Mouse (Mus musculus): Measurements from ENCODE around the gene Tldc1. TPM values are rescaled to one million over a fixed set of nuclear protein-coding genes. Genes with fewer than 3 reads are reported as not detected.

The Tldc1 gene
- polyA plus RNA-seq, 1 experiment from 2014 or later: 21.1 TPM

DNA sequence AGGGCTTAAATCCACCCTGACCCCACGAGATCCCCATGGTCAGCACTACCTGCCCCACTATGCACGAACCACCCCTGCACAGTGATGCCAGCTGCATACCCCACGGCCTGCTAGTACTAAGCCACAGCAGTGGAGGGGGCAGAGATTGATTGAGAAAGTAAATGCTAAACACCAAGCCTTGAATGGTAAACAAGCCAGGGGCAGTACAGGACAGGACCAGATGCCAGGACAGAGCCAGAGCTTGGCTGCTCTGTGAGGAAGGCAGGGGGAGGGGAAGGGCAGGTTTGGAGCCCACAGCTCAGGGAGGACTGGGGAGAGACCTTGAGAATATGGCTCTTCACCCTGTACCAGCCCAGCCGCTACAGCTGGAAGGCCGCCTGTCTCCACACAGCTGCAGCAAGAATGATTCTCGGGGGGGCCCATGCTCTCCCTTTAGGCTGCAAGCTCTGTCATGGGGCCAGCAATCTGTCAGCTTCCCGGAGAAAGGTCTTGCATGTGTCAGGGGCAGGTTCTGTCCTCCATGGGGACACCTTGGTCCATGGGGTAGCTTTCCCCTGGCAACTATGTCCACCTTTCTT is 1.5 kb downstream of the Tldc1 start:
- DNase-seq (ENCODE audit: low read depth, low spot score): no peak
- in situ Hi-C loops (cut with MboI; ENCODE audit: low pct_unique_long_range_greater_than_20kb): loop anchor here (5.0 kb wide), 1 partner anchor 89 kb away; no protein-coding TSS in a partner anchor
- H3K27me3 ChIP-seq: no peaks in the 10 kb centered on the region
- POLR2A ChIA-PET: interaction anchor here (3.3 kb wide), 1 partner anchor 90 kb away, joined by 23 read pairs; no protein-coding TSS in a partner anchor
- CTCF ChIA-PET: interaction anchor here (1.6 to 8.6 kb wide), 6 partner anchors 8 to 100 kb away, joined by 6 to 121 read pairs (median 14); partner anchors contain the start of gene Cotl1
- ATAC-seq: no peak
- TF ChIP-seq CTCF (IDR thresholded peaks at IDR 0.05): no peak

DNA sequence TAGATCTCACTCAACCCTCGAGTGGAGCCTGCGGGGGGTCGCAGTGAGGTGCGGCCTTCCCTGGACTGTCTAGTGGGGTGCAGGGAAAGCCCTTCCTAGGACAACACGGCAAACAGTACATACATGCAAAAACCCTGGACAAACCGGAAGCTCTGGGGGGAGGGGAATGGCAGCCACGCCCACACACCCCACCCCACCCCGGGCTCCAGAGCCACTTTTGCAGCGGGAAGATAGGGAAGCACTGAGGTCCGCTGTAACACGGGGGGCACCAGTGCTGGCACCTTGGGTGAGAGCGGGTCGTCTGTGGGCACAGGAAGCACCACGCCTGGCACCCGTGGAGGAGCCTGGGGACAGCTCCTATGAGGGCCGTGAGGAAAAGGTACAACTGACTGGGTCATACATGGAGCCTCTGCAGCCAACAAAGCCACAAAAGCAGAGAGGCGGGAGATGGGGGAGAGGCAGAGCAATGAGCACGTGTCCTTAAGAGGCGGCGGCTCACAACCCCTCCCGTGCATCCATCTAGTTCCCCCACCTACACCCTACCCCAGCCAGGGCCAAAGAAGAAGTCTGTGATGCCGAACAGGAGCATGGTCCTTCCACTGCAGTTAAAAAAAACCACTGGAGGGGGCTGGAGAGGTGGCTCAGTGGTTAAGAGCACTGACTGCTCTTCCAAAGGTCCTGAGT is 12.3 kb downstream of the Tldc1 start:
- ChIA-PET POLR2A (no interaction called here), CTCF (no interaction called here)
- in situ Hi-C loops (cut with MboI; ENCODE audit: low pct_unique_long_range_greater_than_20kb): no loop called here
- no peak for ATAC-seq
- DNase-seq (ENCODE audit: low read depth, low spot score): no peak
- H3K27me3 ChIP-seq: no peaks in the 10 kb centered on the region
- no peak for TF ChIP-seq CTCF (IDR thresholded peaks at IDR 0.05)

DNA sequence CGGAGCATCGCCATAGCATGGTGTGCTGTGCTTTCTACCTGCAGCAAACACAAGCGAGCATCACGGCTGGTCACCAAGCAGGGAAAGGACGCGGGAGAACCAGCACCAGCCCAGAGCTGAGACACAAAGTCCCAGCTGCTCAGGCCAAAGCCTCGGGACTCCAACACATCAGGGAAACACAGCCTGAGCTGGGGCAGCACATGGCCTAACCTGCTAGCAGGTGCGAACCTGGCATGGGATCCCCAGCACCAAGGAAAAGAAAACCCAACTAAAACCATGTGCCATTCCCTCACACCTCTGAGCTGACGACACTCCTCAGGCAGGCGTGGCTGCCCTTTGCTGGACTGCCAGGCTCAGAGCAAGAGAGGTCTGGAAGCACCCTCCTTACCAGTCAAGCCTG is 12.9 kb downstream of the Tldc1 start:
- ATAC-seq (no peak), DNase-seq (ENCODE audit: low read depth, low spot score) (no peak)
- ChIA-PET POLR2A (no interaction called here), CTCF (no interaction called here)
- no peak for TF ChIP-seq CTCF (IDR thresholded peaks at IDR 0.05)
- H3K27me3 ChIP-seq: no peaks in the 10 kb centered on the region
- in situ Hi-C loops (cut with MboI; ENCODE audit: low pct_unique_long_range_greater_than_20kb): no loop called here

DNA sequence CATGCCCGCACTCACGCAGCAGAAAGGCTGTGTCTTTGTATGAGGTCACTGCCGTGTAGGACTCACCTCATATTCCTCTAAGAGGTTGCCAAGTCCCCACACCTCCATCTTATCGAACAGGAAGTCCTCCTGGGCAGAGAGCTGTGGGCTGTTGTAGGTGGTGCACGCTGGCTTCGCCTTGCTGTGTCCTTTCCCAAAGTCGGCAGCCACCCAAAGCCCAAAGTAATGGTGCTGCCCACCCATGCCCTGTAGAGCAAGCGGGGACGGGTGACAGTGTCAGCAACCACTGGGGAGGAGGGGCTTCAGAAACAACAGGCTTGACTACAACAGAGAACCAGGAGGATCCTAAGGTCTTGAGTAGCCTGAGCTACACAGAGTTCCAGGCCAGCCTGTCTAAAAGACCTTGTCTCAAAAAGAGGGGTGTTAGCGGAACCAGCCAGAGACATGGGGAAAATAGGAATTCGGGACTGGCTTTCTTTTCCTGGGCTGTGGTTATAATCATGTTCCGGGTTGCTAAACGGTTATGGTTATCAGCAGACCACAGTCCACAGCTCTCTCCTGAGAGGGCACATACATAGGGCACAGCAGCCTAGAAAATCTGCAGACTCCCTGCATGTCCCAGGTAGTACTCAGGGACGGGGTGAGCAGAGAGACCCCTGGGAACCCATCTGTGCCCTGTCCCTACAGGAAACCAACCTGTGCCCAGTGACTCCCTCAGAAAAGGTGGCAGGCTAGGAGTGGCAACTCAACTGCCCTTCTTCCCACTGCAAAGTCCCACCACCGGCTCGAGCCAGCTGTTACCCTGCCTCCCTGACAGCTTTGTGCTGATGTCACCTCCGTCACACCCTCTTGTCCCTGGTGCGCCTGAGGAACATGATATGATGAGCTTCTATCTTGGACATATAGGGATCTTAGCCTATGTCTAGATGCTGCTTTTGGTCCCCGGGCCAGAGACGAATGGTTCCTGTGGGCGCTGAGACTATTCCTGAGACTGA is 15.7 kb downstream of the Tldc1 start:
- no peak for TF ChIP-seq CTCF (IDR thresholded peaks at IDR 0.05)
- no peaks in the 10 kb centered on the region for H3K27me3 ChIP-seq
- ATAC-seq: no peak
- in situ Hi-C loops (cut with MboI; ENCODE audit: low pct_unique_long_range_greater_than_20kb): no loop called here
- ChIA-PET POLR2A (interaction anchor here (0.6 kb wide), 1 partner anchor 69 kb away, joined by 3 read pairs; no protein-coding TSS in a partner anchor), CTCF (no interaction called here)
- no peak for DNase-seq (ENCODE audit: low read depth, low spot score)

DNA sequence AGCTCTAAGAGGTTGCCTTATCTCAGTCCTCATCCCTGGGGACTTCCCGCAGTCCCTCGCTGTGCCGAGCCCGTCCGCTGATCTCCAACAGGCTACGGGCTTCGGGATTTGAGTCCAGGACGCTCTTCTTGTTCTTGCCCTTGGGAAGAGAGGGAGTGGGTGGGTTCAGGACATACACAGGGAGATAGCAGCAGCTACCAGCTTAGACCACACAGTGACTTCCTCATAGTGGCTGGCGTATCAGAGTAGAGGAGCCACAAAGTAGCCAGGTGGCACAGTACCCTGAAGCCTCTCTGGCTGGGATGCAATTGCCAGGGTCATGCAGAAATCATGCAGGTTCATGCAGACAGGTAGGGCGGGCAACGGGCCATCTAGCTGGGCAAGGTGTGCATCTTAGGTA is 16.5 kb downstream of the Tldc1 start:
- TF ChIP-seq CTCF (IDR thresholded peaks at IDR 0.05): no peak
- ChIA-PET CTCF (interaction anchor here (1.7 kb wide), 1 partner anchor 17 kb away, joined by 5 read pairs; no protein-coding TSS in a partner anchor), POLR2A (interaction anchor here (0.6 kb wide), 1 partner anchor 68 kb away, joined by 3 read pairs; no protein-coding TSS in a partner anchor)
- no peaks in the 10 kb centered on the region for H3K27me3 ChIP-seq
- DNase-seq (ENCODE audit: low read depth, low spot score) (no peak), ATAC-seq (no peak)
- in situ Hi-C loops (cut with MboI; ENCODE audit: low pct_unique_long_range_greater_than_20kb): no loop called here

DNA sequence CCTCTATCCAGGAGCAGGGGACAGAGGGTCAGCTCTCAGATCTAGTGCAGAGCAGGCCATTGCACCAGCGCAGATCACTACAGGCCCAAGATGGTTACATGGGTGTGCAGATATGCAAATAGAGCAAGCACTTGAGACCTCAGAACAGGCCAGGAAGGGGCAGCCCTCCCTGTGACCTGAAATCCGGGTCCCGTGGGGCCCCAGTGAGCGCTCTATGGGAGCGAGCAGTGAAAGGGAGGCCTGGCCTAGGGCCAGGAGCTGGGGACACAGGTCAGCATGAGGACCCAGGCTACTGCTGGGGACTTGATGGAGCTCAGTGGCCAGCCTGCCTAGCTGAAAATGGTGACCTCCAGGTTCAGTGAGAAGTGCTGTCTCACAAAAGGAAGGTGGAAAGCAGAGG is 21.7 kb downstream of the Tldc1 start:
- ChIA-PET POLR2A (no interaction called here), CTCF (interaction anchor here (0.7 to 1.1 kb wide), 2 partner anchors 12 to 23 kb away, joined by 3 to 4 read pairs; no protein-coding TSS in a partner anchor)
- TF ChIP-seq CTCF (IDR thresholded peaks at IDR 0.05): no peak
- ATAC-seq: no peak
- no peak for DNase-seq (ENCODE audit: low read depth, low spot score)
- in situ Hi-C loops (cut with MboI; ENCODE audit: low pct_unique_long_range_greater_than_20kb): no loop called here
- H3K27me3 ChIP-seq: peaks cover 5% of the 10 kb centered on the region

DNA sequence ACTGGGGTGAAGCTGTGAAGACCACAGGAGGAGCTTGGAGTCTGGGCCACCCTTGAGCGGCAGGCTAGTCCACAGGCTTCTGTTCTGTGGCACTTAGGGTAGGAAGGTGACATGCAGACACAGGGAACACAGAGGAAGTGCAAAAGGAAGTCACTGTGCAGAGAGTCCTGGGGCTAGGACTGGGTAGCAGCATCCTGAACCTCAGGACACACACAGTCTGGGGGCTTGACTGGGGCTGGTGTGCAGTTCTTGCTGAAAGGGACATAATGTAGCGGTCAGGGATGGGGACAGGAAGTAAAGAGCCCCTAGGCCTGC is 22.1 kb downstream of the Tldc1 start:
- H3K27me3 ChIP-seq: peaks cover 5% of the 10 kb centered on the region
- POLR2A ChIA-PET: no interaction called here
- ATAC-seq (no peak), DNase-seq (ENCODE audit: low read depth, low spot score) (no peak)
- in situ Hi-C loops (cut with MboI; ENCODE audit: low pct_unique_long_range_greater_than_20kb): no loop called here
- CTCF ChIA-PET: no interaction called here
- no peak for TF ChIP-seq CTCF (IDR thresholded peaks at IDR 0.05)

DNA sequence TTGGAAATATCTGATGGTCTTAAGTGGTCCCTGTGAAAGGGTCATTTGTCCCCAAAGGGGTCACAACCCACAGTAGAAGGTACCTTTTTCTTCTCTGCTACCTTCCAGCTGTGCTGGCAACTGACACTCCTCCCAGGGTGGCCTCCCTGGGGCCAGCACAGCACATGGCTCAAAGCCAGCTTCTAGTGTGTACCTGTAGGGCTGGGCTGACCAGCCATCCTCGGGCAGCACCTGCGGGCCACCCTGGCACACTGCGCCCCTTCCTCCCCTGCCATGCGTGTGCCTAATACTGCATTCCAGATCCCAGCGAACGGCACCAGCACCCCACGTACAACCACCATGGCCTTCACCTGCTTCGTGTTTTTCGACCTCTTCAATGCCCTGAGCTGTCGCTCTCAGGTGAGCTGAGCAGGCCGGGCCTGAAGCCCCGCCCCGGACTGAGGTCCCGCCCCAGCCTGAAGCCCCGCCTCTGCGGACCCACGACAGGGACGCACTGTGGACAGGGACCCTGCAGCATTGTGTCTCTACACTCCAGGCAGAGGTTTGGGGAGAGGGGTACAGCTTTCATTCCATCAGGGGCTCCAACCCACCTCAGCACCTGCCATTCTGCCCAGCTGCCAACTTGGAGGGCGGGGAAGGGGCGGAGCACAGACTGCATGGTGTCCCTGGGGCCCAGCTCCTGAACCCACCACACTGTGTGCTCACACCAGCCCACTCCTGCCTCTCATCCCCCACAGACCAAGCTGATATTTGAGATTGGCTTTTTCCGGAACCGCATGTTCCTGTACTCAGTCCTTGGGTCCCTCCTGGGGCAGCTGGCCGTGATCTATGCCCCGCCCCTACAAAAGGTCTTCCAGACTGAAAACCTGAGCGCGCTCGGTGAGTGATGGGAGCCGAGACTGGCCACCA is 22.7 kb downstream of the Tldc1 start:
- ChIA-PET CTCF (interaction anchor here (1.0 to 1.2 kb wide), 2 partner anchors 12 to 17 kb away, joined by 3 to 4 read pairs; no protein-coding TSS in a partner anchor), POLR2A (no interaction called here)
- peaks cover 5% of the 10 kb centered on the region for H3K27me3 ChIP-seq
- ATAC-seq (no peak), DNase-seq (ENCODE audit: low read depth, low spot score) (no peak)
- TF ChIP-seq CTCF (IDR thresholded peaks at IDR 0.05): no peak
- in situ Hi-C loops (cut with MboI; ENCODE audit: low pct_unique_long_range_greater_than_20kb): no loop called here

DNA sequence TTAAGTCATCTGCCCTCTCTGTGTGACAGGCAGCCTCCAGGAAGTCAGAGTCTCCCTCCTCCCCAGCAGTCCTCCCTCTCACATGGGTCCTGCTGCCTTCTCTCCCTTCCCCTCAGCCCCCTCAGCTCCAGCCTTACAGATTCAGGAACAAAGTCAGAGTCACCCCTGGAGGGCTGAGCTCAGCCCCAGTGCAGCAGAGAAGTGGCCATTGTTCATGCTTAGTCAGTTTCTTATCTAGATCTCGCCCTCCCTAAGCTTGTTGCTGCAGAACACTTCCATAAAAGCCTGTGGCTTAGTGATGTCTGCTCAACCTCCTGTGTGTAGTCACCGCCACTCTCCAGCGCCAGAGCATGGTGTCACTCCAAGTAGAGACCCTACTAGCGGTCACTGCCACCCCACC is 33.6 kb downstream of the Tldc1 start:
- DNase-seq (ENCODE audit: low read depth, low spot score) (no peak), ATAC-seq (no peak)
- CTCF ChIA-PET: interaction anchor here (0.9 to 2.7 kb wide), 6 partner anchors 12 to 58 kb away, joined by 3 to 19 read pairs (median 4); partner anchors contain the start of gene Tldc1
- no peak for TF ChIP-seq CTCF (IDR thresholded peaks at IDR 0.05)
- no peaks in the 10 kb centered on the region for H3K27me3 ChIP-seq
- in situ Hi-C loops (cut with MboI; ENCODE audit: low pct_unique_long_range_greater_than_20kb): loop anchor here (5.0 kb wide), 1 partner anchor 42 kb away; the partner anchor contains the start of gene Atp2c2
- POLR2A ChIA-PET: interaction anchor here (0.5 kb wide), 1 partner anchor 9 kb away, joined by 4 read pairs; no protein-coding TSS in a partner anchor
